Mouse (Mus musculus) bone marrow, adult 2 months (tissue): Measurements from ENCODE around the gene Crb1.
"Not testable (repeated sequence)": the region's sequence is repeated elsewhere in the genome, so short reads cannot be mapped to it uniquely, and the experiment has no call there.

Experiments
- CTCF ChIP-seq: fragments of 200-500 bp; IDR thresholded peaks from 2 replicates; pipeline ENCODE4 v1.5.1; 2011; ENCODE audit warnings: low read length, control low read depth; ENCODE audit not compliant: control insufficient read depth, insufficient read depth
- POLR2A ChIP-seq: fragments of 200-500 bp; IDR thresholded peaks from 2 replicates; pipeline ENCODE4 v1.6.1; 2011; ENCODE audit warnings: low read depth, mild to moderate bottlenecking, control low read depth, low read length, borderline replicate concordance; ENCODE audit not compliant: control insufficient read depth

- TF ChIP-seq POLR2A, CTCF: not testable (repeated sequence)
Measured at GRCm38 (mm10) chr1:139412365-139412764, 35.5 kb upstream of the Crb1 start.
